Mouse (Mus musculus): ENCODE measurements around the gene Mamdc2.

GRCm38 (mm10) chr19:23489780-23490179, 41.5 kb upstream of the Mamdc2 start:
- TF ChIP-seq CTCF (IDR thresholded peaks at IDR 0.05; ENCODE audit: low read depth, low read length) (no peak), POLR2A (IDR thresholded peaks at IDR 0.05; ENCODE audit: borderline replicate concordance, low read depth, low read length) (no peak)
